Mouse (Mus musculus): ENCODE data around the gene Ddx27.

GRCm38 (mm10) chr2:167071641-167072601, 56.9 kb downstream of the Ddx27 start:
- no peak for TF ChIP-seq TAL1 (IDR thresholded peaks at IDR 0.05; ENCODE audit: low read length)
- 0 out of 2 replicates have a peak, but pooled peaks have one; percentile 20 for TF ChIP-seq GATA1 (IDR thresholded peaks at IDR 0.05; ENCODE audit: low read length)
